Mouse (Mus musculus): Measurements from ENCODE around the gene Prss57. TPM values are rescaled to one million over a fixed set of nuclear protein-coding genes. Genes with fewer than 3 reads are reported as not detected.

The Prss57 gene
- total RNA-seq, 4 experiments from 2014 or later, result 0.43 to 0.83 (median 0.50) TPM; not detected in 1

DNA sequence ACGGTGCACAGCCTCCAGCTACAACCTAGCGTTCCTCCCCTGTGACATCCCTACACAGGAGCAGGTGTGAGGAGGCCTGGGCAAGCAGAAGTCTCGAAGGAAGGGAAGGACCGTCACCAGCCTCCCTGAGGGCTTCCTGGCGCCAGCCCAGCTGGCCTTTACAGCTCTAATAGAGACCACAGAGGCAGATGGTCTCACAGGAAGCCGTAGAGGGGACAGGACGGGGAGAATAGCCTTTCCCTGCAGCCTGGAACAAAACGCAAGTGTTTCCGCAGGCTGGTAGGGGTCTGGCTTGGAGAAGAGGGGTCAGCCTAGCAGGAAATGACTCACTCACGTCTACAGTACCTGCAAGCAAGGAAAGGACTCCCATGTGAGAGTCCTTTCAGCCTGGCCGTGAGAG, 17.1 kb upstream of the Prss57 start:
- DNase-seq (ENCODE audit: low spot score in 2 of 2), result no peak

DNA sequence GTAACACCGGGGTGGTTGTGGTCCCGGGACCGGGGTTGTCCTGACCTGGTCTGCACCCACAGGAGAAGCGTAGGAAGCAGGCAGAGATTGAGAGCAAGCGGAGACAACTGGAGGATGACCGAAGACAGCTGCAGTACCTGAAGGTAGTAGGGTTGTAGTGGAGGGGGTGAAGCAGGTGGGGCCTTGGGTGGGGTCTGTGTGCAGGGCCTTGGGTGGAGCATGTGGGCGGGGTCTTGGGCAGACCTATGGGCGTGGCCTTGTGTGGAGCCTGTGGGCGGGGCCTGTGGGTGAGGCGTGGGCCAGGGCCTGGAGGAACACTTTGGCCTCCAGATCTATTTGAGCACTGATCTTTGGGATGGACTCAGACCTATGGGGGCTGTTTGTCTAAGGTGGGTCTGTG, 16.2 kb upstream of the Prss57 start:
- no peak for DNase-seq (ENCODE audit: low spot score in 2 of 2)

DNA sequence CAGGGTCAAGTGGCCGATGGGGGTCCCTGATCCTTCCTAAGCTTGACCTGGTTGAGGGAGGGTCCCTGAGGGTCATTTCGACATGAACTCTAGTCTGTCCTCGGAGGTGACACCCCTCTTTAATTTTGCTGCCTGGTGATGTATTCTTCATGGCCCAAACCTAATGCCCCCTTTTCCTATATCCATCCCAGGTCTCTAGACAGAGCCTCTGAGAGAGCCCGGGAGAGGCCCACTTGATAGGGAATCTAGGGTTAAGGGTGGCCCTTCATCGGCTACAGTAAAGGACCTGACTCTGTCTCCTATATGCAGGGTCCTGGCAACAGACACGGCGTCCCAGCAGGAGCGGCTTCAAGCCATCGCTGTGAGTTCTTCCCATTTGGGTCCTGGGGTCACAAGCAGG, 15.6 kb upstream of the Prss57 start:
- no peak for DNase-seq (ENCODE audit: low spot score in 2 of 2)

DNA sequence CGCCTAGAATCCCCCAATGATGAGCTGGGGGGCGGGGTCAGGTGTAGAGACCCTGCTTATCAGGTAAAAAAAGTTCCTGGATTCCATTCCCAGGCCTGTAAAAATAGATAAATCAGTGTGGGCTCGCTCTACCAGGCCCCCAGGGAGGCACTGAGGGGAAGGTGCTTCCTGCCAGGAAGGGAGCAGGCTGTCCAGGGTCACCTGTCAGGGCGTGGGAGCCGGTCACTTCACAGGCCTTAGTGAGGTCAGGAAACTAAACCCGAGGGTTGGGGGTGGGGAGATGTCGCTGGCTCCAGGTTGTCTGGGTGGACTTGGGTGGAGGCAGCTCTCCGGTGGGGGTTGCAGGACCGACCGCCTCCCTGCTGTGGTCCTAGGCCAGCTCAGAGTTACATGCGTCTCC, 14.9 kb upstream of the Prss57 start:
- no peak for DNase-seq (ENCODE audit: low spot score in 2 of 2)

DNA sequence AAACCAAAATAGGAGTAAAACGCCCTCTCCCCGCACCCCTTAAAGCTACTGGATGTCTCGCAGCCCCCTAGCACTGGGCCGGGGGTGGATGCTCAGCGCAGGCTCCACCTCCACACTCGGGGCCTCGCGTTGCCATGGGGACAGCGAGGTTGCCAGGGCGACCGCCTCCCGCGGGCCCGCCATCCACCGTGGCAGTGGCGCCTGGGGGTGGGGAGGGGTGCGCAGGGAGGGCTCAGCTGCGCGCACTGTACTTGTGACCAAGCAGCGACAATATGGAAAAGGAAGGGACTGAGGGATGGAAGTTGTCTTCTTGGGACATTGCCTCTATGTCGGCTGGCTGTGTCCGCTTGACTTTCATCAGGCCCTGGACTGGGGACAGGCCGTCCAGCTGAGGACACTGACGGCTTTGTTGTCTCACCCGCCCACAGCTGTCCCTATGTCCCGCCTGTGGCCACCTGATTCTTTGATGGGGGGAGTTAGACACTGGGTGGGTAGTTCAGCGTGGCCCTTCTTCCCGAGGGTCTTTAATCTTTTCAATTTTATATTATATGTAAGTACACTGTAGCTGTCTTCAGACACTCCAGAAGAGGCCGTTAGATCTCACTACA, 13.1 kb upstream of the Prss57 start:
- DNase-seq (ENCODE audit: low spot score in 2 of 2), result peak; percentile 89 to 90

DNA sequence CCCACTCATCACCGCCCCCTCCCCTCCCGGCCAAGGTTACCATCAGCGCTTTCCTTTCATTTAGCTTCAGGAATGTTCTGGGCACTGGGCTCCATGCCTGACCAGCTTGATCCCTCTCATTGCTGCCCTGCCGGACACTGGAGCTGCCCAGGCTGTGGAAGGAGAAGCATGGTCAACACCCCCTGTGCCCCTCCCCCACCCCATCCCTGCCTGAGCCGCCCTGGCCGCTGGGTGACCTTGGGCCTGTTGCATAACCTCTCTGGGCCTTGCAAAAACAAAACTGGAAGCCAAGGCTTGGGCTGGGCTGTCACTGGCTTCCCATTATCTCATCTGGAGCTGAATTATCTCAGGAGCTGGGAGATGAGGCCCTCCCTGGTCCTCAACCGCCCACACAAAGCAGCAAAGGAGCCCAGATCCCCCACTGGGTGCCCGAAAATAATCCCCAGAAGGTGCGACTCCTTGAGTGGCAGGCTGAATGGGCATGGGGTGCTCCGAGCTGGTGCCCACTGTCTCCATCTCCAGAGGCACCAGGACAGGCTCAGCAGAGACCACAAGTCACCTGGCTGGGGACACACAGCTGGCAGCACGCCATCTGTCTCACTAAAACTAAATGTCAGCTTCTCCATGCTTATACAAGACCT, 11.7 kb upstream of the Prss57 start:
- DNase-seq (ENCODE audit: low spot score in 2 of 2), result no peak

DNA sequence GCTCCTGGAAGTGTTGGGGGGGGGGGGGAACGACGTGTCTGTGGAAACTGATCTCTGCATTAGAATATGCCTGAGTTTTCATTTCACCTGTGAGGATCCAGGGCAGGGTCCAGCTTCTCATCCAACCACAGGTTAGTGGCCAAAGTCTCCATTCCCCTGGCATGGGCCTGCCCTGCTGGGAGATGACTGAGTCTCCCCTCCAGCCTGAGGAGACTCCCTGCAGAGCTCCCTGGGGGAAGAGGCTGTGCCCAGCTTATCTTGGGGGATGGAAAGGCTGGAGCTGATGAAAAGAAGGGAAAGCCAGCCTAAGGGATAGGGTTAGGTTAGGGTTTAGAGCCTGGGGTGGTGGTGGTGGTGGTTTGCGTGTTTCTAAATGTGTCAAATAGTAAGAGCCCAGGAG, 11.1 kb upstream of the Prss57 start:
- no peak for DNase-seq (ENCODE audit: low spot score in 2 of 2)

DNA sequence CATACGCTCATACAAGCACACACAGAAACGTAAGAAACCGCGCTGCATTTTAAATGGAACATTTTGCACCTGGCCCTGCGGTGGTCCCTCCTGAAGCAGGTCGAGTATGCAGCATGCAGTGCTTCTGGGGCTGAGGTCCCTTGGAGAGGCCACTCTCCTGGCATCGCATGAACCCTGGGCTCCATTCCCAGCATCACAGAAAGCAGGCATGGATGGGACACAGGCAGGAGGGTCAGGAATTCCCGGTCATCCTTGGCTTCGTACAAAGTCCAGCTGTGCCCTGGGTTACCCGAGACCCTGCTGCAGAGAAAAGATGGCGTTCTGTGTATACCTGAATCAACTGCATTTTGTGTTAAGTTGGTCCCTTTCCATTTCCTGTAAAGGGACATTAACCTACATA, 9.7 kb upstream of the Prss57 start:
- DNase-seq (ENCODE audit: low spot score in 2 of 2), result no peak

DNA sequence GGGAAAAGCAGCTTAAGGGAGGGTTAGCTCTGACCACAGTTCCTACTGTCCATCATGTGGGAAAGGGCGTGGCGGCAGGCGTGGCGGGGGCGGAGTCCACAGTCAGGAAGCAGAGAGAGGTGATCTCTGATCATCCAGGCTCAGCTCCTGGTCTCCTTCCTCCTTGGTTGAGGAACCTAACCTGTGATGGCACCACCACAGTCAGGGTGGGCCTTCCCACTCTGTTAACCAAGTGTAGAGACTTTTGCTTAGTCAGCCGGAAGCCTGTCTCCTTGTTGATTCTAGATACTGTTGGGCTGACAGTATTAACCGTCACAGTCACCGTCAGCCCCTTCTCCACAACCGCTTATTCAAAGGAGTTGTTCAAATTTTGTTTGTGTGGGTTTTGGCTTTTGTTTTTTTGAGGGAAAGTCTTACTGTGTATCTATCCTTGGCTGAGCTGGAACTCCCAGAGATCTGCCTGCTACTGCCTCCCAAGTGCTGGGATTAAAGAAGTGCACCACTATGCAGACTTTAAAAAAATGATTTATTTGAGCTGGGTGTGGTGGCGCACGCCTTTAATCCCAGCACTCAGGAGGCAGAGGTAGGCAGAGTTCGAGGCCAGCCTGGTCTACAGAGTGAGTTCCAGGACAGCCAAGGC, 7.6 kb upstream of the Prss57 start:
- no peak for DNase-seq (ENCODE audit: low spot score in 2 of 2)

DNA sequence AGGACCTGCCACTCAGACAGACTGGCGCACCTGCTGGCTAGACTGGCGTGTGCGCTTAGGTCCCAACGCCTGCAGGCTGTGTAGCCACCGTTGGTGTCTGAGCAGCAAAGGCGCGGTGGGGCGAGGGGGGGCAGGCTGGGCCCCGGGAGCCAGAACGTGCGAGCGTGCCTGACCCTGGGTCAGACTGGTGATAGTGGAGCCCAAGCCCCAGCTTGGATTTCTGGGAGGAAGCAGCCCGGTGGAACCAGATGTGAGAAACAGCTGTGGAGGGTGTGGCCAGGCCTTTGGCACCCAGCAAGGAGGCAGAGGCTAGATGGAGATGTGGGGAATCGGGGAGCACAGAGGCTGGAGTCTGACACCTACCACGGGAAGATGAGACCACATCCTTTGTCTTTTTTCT, 6.6 kb upstream of the Prss57 start:
- DNase-seq (ENCODE audit: low spot score in 2 of 2), result no peak

DNA sequence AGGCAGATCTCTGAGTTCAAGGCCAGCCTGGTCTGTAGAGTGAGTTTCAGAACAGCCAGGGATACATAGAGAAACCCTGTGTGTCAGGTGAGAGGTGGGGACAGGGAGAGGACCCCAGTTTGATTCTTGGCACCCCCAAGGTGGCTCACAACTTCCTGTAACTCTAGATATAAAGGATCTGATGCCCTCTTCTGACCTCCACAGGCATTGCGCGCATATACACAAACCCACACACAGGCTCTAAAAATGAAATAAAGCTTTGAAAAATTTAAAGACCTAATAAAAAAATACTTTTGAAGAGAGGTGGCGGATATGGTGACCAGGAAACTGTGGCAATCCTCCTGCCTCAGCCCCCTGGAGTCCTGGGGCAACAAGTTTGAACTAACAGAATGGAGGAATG, 5.1 kb upstream of the Prss57 start:
- DNase-seq (ENCODE audit: low spot score in 2 of 2), result no peak

DNA sequence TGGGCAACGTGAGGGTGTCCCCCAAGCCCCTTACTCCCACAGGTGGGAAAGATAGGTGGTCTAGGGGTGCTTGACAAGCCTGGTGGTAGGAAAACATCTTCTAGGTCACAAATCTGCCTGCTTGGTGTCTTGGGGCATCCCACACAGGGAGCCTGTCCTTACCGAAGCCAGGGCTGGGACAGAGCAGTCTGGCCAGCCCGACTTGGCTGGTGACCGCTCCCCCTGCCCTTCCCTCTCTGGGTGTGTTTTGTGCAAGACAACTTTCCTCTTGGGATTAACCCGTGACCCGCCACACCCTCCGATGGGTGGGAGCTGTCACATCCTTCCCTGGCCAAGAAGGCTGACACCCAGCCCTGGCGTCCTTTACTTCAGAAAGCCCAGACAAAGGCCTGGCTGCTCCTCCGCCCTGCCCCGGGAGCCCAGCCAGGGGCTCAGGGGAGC, 3.8 kb upstream of the Prss57 start:
- DNase-seq (ENCODE audit: low spot score in 2 of 2), result no peak

DNA sequence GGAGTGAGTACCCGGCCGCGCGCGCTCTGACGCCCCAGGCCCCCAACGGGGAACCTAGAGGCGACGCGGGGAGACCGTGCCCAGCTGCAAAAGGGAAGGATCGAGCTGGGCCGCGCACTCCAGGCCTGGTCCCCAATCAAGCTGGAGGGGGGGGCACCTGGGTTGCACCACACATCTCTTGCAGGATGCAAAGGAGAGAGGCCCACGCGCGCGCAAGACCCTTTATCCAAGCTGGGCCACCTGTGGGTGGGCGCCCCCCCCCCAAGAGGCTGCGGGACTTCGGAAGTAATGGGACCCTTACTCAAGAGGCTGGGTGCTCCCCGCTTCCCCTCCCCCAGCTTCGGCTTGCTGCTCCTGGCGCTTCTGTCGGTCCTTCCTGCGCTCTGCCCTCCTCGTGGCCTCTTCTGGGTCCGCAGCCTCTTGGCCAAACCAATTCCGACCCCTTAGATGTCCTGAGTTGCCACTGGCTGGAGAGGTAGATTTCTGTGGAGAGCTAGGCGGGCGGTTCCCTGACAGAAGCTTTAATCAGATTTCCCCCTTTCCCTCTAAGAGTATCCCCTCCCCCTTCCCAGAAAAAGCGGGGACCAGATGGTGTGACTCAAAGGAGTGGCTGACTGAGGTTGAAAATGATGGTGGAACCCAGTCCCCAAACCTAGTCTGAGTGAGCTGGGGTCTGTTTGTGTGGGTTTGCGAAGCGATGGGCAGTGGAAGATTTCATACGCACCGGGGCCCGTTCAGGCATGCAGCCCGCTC, 3.2 kb upstream of the Prss57 start:
- peak in 1 of 2 experiments; percentile 63 for DNase-seq (ENCODE audit: low spot score in 2 of 2)

DNA sequence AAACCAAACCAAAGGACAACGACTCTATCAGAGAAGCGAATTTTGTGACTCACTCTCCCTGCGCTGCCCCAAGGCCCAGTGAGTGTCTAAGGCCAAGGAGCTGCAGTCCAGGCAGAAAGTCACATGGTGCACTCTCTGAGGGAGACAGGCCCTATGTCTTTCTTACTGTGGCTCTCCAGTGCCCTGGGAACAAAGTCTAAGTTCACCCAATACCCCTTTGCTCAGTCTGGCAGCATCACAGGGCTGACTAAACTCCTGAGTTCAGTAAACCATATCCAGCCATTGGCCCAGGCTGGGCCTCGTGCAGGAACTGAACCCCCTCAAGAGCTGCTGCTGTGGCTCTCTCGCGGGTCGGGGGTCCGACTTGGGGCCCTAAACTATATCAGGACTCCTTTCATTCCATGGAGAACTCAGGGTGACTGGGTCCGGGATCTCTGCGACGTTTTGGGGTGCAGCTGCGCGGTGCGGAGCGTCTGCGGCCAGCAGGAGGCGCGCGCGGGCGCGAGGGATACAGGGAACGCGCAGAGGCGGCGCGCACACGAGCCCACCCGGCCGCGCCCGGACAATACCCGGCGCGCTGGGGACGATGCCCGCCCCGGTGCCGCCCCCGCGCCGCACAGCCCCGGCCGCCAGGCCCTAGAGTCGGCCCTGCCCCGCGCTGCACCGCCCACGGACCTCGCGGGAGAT, 2.4 kb upstream of the Prss57 start, which contains the start of gene Palm:
Gene Palm, plus strand, starts transcription at position 522 of the 687 bp plus-strand sequence.
- DNase-seq (ENCODE audit: low spot score in 2 of 2), result peak; percentile 51 to 86

DNA sequence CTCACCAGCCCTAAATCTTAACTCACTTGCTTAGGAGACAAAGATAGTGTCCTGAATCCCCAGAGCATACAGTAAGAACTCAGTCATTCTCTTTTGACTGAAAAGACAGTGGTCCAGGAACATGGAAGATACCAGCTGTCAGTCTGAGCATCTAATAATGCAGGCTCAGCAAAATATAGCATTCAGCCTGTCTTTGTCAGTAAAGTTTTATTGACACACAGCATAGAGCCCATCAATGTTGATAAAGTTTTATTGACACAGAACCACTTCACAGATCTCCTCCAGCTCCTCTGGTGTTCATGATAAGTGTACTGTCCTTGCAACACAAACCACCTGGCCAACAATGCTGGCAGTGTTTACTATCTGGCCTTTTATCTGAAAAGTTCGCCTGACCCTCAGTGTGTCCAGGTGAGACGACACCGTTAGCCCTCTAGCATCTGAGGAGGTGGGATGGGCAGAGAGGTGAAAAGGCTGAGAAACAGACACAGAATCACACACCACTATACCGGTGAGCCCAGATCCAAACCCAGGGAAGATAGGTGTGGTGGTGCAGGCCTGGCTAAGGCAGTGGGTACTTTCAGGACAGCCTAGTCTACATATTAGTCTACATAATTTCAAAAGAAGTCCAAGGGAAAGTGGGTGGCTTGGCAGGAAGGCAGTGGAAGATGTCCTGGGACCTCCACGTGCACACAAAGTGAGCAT, 1.7 kb upstream of the Prss57 start:
- no peak for DNase-seq (ENCODE audit: low spot score in 2 of 2)

DNA sequence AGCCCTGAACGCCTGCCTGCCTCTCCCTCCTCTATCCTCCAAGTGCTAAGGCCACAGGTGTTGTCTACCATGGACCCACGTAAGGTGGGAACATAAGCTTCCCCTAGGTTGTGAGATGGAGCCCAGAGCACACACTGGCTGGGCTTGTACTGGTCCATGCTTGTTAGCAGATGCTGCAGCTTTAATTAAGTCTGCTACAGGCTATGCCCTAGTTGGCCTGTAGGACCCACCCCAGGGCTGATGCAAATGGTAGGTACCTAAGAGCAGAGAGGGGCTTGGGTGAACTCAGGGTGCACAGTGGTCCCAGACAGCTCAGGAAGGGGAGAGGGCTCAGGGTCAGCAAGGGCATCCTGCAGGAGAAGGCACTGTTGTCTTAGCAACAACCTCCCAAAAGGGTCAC, 1.2 kb downstream of the Prss57 start:
- no peak for DNase-seq (ENCODE audit: low spot score in 2 of 2)

DNA sequence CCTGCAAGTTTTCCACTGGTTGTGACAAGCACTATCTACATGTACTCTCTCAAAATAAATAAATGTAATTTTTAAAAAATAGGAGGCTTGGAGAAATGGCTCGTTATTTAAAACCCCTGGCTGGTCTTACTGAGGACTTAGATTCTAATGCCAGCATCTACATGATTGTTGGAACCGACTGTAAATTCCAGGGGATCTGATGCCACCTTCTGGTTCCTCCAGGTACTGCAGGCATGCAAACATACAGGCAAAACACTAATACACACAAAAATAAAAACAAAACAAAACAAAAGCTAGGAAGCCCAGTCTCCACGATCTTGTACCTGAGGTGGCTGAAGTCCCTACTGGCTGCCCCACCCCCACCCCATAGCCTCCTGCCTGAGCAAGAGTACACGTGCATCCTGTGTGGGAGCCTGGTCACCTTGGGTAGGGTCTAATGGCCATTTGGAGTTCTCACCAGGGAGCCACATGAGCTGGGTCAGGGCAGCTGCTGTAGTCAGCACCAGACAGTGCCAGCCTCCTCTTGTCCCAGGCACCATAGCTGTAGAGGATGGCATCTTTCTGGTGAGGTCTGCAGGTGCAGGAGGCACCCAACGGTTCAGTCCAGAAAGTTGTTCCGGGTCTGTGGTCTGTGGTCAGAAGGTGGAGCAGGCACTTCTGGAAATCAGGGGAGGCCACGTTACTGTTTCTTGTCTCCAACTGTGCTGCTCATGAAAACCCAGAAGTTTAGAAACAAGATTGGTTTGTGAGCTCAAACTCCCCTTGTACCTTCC, 2.2 kb downstream of the Prss57 start:
- DNase-seq (ENCODE audit: low spot score in 2 of 2), result peak in 1 of 2 experiments; percentile 82

DNA sequence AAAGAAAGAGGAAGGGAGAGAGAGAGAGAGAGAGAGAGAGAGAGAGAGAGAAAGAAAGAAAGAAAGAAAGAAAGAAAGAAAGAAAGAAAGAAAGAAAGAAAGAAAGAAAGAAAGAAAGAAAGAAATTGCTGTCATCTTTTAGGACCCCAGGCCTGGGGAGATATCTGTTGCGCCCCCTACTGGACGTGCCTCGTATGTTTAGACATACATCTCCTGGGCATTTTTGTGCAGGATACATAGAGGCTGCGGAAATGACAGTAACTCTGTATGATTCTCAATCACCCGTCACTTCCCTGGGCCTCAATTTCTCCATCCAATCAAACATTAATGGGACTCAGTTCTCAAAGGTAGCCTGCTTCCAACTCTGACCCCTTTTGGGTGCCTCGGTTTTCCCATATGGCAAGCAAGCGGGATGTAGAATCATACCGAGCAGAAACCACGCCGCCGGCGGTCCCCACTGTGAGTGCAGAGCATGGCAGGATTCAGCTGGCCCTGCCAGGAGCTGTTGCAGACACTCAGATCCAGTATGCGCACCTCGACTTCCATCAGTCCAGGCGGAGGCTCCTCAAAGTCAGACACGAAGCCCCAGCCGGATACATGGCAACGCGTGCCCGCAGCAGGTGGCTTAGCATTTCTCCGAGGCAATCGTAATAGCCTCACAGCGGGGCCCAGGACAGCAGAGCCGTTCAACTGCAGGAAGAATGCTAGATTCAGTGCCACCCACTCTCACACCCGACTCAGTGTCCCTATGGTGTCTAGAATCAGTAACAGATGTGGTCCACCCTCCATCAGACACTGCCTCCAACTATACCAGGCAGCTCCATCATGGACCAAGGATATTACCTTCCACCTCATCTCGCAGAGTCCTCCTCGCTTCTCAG, 6.6 kb downstream of the Prss57 start:
- DNase-seq (ENCODE audit: low spot score in 2 of 2), result no peak

DNA sequence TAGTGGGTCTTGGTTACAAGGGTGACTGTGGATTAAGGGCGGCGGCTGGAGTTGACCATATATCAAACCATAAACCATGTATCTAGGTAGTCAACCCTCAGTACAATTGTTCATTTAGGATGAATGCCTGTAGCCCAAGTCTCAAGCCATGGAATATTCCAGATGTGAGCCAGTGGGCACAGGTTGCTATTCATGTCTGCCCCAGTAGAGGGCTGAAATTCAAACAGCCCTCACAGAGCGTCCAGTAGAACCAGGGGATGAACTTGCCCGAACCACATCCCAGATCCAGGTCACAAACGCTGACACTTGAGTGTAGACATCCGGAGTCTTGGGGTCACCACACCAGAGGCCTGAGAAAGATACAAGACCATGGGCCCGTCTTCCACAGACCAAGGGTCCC, 7.7 kb downstream of the Prss57 start:
- no peak for DNase-seq (ENCODE audit: low spot score in 2 of 2)
